10 mouse cellular contexts compared by ENCODE assay signal in the genomic region with DNA sequence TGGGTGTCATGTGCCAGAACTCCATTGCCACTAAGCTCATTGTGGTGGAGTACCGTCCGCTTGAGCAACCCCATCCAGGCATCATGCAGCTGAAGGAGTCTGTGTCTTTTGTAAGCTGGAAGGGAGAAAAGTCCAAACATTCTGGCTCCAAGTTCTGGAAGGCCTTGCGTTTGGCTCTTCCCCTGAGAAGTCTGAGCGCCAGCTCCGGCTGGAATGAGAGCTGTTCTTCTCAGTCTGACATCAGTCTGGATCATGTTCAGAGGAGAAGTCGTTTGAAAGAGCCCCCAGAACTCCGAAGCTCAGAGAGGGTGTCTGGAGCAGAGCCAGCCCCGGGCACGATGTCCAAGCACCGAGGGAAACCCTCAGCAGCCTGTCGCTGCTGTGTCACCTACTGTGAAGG.
DNase-seq lines count a peak whose midpoint lies in the region; ATAC-seq and TF ChIP-seq lines count a peak whose summit lies in the region.
"Had no signal": no experiment of that assay in that cellular context is flagged by ENCODE, and none has a peak within 500 bp of the region (broad histone marks: within the 10 kb centered on the region; RNA-seq: fewer than 3 reads in every experiment).

No protein-coding gene starts in this region.

- TF ChIP-seq CTCF in midbrain, postnatal 0 days (IDR thresholded peaks at IDR 0.05): no peak

- H3K9ac ChIP-seq in forebrain, embryonic 14.5 days (ENCODE audit: low read length): no peak overlapping the region
- no peak overlapping the region for H3K9ac ChIP-seq in forebrain, embryonic 12.5 days
- H3K9ac ChIP-seq in midbrain, postnatal 0 days (replicated peaks; ENCODE audit: low read length, poor library complexity, severe bottlenecking): no peak overlapping the region
- no peak overlapping the region for H3K9ac ChIP-seq in midbrain, embryonic 14.5 days (replicated peaks; ENCODE audit: low read length)
- H3K9ac ChIP-seq: liver, embryonic 15.5 days had no signal

- ATAC-seq in forebrain, embryonic 14.5 days: no peak
- no peak for ATAC-seq in forebrain, embryonic 12.5 days (ENCODE audit: low FRiP score)
- ATAC-seq in midbrain, postnatal 0 days (ENCODE audit: low FRiP score): peak; percentile 60
- no peak for ATAC-seq in midbrain, embryonic 14.5 days (ENCODE audit: low FRiP score, low TSS enrichment)
- no peak for ATAC-seq in megakaryocyte, adult 5-6 weeks (ENCODE audit: poor library complexity, severe bottlenecking)

- H3K9me3 ChIP-seq in forebrain, embryonic 14.5 days (replicated peaks; ENCODE audit: control insufficient read depth, low read length): no peaks in the 10 kb centered on the region
- no peaks in the 10 kb centered on the region for H3K9me3 ChIP-seq in forebrain, embryonic 12.5 days
- H3K9me3 ChIP-seq in midbrain, postnatal 0 days (ENCODE audit: low read length): no peaks in the 10 kb centered on the region
- no peaks in the 10 kb centered on the region for H3K9me3 ChIP-seq in midbrain, embryonic 14.5 days (ENCODE audit: control insufficient read depth, low read length)
- H3K9me3 ChIP-seq: liver, embryonic 15.5 days had no signal

- H3K27ac ChIP-seq in forebrain, embryonic 14.5 days (ENCODE audit: low read depth, low read length): no peak overlapping the region
- H3K27ac ChIP-seq in forebrain, embryonic 12.5 days: no peak overlapping the region
- H3K27ac ChIP-seq in midbrain, postnatal 0 days (ENCODE audit: low read depth, low read length): no peak overlapping the region
- no peak overlapping the region for H3K27ac ChIP-seq in midbrain, embryonic 14.5 days (replicated peaks; ENCODE audit: low read depth, low read length)
- H3K27ac ChIP-seq: kidney, postnatal 0 days; liver, embryonic 15.5 days had no signal

- no peaks in the 10 kb centered on the region for H3K27me3 ChIP-seq in forebrain, embryonic 14.5 days (replicated peaks; ENCODE audit: control insufficient read depth, insufficient read depth, low read length)
- H3K27me3 ChIP-seq in forebrain, embryonic 12.5 days: no peaks in the 10 kb centered on the region
- H3K27me3 ChIP-seq in midbrain, postnatal 0 days (ENCODE audit: insufficient read depth, low read length): no peaks in the 10 kb centered on the region
- no peaks in the 10 kb centered on the region for H3K27me3 ChIP-seq in midbrain, embryonic 14.5 days (ENCODE audit: control insufficient read depth, insufficient read depth, low read length)
- H3K27me3 ChIP-seq: liver, embryonic 15.5 days had no signal

- WGBS in forebrain, embryonic 14.5 days: 66% methylated on average over 11 of the region's 11 CpGs
- 87% methylated on average over 11 of the region's 11 CpGs for WGBS in forebrain, embryonic 12.5 days
- WGBS in midbrain, postnatal 0 days: 75% methylated on average over 11 of the region's 11 CpGs
- WGBS in midbrain, embryonic 14.5 days: 90% methylated on average over 11 of the region's 11 CpGs

- H3K4me1 ChIP-seq in forebrain, embryonic 14.5 days (ENCODE audit: control insufficient read depth, insufficient read depth, low read length): no peaks in the 10 kb centered on the region
- no peaks in the 10 kb centered on the region for H3K4me1 ChIP-seq in forebrain, embryonic 12.5 days
- no peaks in the 10 kb centered on the region for H3K4me1 ChIP-seq in midbrain, postnatal 0 days (ENCODE audit: insufficient read depth, low read length)
- H3K4me1 ChIP-seq in midbrain, embryonic 14.5 days (ENCODE audit: control insufficient read depth, insufficient read depth, low read length): no peaks in the 10 kb centered on the region
- H3K4me1 ChIP-seq: liver, embryonic 15.5 days had no signal

- H3K4me2 ChIP-seq in forebrain, embryonic 14.5 days (ENCODE audit: low read length): no peak overlapping the region
- no peak overlapping the region for H3K4me2 ChIP-seq in forebrain, embryonic 12.5 days
- H3K4me2 ChIP-seq in midbrain, postnatal 0 days (ENCODE audit: low read depth, low read length, poor library complexity, severe bottlenecking): no peak overlapping the region
- no peak overlapping the region for H3K4me2 ChIP-seq in midbrain, embryonic 14.5 days (ENCODE audit: low read length)
- H3K4me2 ChIP-seq: liver, embryonic 15.5 days had no signal

- peak; percentile 17 for DNase-seq in forebrain, embryonic 14.5 days (ENCODE audit: low spot score)
- peak; percentile 72 for DNase-seq in midbrain, postnatal 0 days (ENCODE audit: low spot score)
- DNase-seq in midbrain, embryonic 14.5 days: no peak
- peak; percentile 15 to 42 for DNase-seq in heart, postnatal 10 days
- DNase-seq in right cerebral cortex, postnatal 10 days (ENCODE audit: low spot score in 2 of 2): peak; percentile 68 to 82
- no peak for DNase-seq in embryo, embryonic 10.5 days (ENCODE audit: low spot score)

- H3K36me3 ChIP-seq in forebrain, embryonic 14.5 days (ENCODE audit: control insufficient read depth, insufficient read depth, low read length): no peaks in the 10 kb centered on the region
- no peaks in the 10 kb centered on the region for H3K36me3 ChIP-seq in forebrain, embryonic 12.5 days (replicated peaks)
- H3K36me3 ChIP-seq in midbrain, postnatal 0 days (ENCODE audit: insufficient read depth, low read length): no peaks in the 10 kb centered on the region
- no peaks in the 10 kb centered on the region for H3K36me3 ChIP-seq in midbrain, embryonic 14.5 days (ENCODE audit: control insufficient read depth, insufficient read depth, low read length)
- H3K36me3 ChIP-seq: liver, embryonic 15.5 days had no signal

- H3K4me3 ChIP-seq in forebrain, embryonic 14.5 days (ENCODE audit: low read depth, low read length): no peak overlapping the region
- no peak overlapping the region for H3K4me3 ChIP-seq in forebrain, embryonic 12.5 days (replicated peaks)
- H3K4me3 ChIP-seq in midbrain, postnatal 0 days (ENCODE audit: low read depth, low read length): no peak overlapping the region
- no peak overlapping the region for H3K4me3 ChIP-seq in midbrain, embryonic 14.5 days (replicated peaks; ENCODE audit: low read depth, low read length)
- H3K4me3 ChIP-seq: liver, embryonic 15.5 days had no signal

- intact Hi-C loops in heart, postnatal 10 days (cut with DNase I): no loop called here

Comparison
In these comparisons a context has a peak if more than half of its experiments do, and no peak if none do; other contexts are left out.
1. DNase-seq: peak in forebrain, embryonic 14.5 days (single experiment), midbrain, postnatal 0 days (single experiment), heart, postnatal 10 days (2 of 2) and right cerebral cortex, postnatal 10 days (2 of 2); none in midbrain, embryonic 14.5 days (single experiment) and embryo, embryonic 10.5 days (single experiment).